Mouse (Mus musculus) intestine, postnatal 0 days (tissue): ENCODE results near the gene Tpp1. TPM values are rescaled to one million over a fixed set of nuclear protein-coding genes. Genes with fewer than 3 reads are reported as not detected.

Experiments used
- ATAC-seq: fragments of 200-750 bp; cut with Nextera tagmentation; 2 replicates; pipeline ENCODE4 v1.8.0; 2017; ENCODE audit warnings: mild to moderate bottlenecking, moderate TSS enrichment, moderate library complexity
- H3K27ac ChIP-seq: fragments of 300-500 bp; sonication (generic); 2 replicates; pipeline ENCODE4 v1.5.1; 2014; ENCODE audit warnings: mild to moderate bottlenecking, low read depth, low read length, moderate library complexity
- H3K27me3 ChIP-seq: fragments of 300-500 bp; sonication (generic); replicated peaks from 2 replicates; pipeline ENCODE4 v1.6.1; 2014; ENCODE audit warnings: low read length, mixed read lengths; ENCODE audit not compliant: control insufficient read depth, insufficient read depth
- H3K36me3 ChIP-seq: fragments of 300-500 bp; sonication (generic); 2 replicates; pipeline ENCODE4 v1.6.1; 2014; ENCODE audit warnings: mild to moderate bottlenecking, moderate library complexity; ENCODE audit not compliant: control insufficient read depth, insufficient read depth
- H3K4me1 ChIP-seq: fragments of 300-500 bp; sonication (generic); replicated peaks from 2 replicates; pipeline ENCODE4 v1.6.1; 2014; ENCODE audit warnings: antibody characterized with exemption, low read length, mixed read lengths; ENCODE audit not compliant: control insufficient read depth, insufficient read depth
- H3K4me2 ChIP-seq: fragments of 300-500 bp; sonication (generic); replicated peaks from 2 replicates; pipeline ENCODE4 v1.6.1; 2014; ENCODE audit warnings: low read depth, mild to moderate bottlenecking, moderate library complexity
- H3K4me3 ChIP-seq: fragments of 300-500 bp; sonication (generic); 2 replicates; pipeline ENCODE4 v1.5.1; 2014; ENCODE audit warnings: low read depth, low read length
- H3K9ac ChIP-seq: fragments of 300-500 bp; sonication (generic); 2 replicates; pipeline ENCODE4 v1.6.1; 2014; ENCODE audit warnings: mild to moderate bottlenecking, low read depth, low read length
- H3K9me3 ChIP-seq: fragments of 300-500 bp; sonication (generic); 2 replicates; pipeline ENCODE4 v1.6.1; 2016; ENCODE audit warnings: mixed run types; ENCODE audit not compliant: control insufficient read depth
- CTCF ChIP-seq: sonication (generic); IDR thresholded peaks from 2 replicates; pipeline ENCODE4 v1.5.1; 2016; ENCODE audit warnings: low read depth, mild to moderate bottlenecking, control low read depth, antibody characterized with exemption, moderate library complexity
- WGBS: fragments of 180-500 bp; shearing (Covaris S2); extraction: QIAGEN DNeasy Blood & Tissue Kit; methylation state at CpG from one replicate; pipeline ENCODE4 v1.1.7; 2014; 5-methylcytosine and 5-hydroxymethylcytosine counted together
- polyA plus RNA-seq: library from polyadenylated mRNA; unstranded; fragments of >200 nt; fragmentation: Nextera tagmentation; extraction: Ambion mirVana; gene quantifications from 2 replicates; pipeline ENCODE4 v1.2.1, GENCODE M21; 2015

The Tpp1 gene
- polyA plus RNA-seq, 1 experiment from 2014 or later, result 176 TPM

DNA sequence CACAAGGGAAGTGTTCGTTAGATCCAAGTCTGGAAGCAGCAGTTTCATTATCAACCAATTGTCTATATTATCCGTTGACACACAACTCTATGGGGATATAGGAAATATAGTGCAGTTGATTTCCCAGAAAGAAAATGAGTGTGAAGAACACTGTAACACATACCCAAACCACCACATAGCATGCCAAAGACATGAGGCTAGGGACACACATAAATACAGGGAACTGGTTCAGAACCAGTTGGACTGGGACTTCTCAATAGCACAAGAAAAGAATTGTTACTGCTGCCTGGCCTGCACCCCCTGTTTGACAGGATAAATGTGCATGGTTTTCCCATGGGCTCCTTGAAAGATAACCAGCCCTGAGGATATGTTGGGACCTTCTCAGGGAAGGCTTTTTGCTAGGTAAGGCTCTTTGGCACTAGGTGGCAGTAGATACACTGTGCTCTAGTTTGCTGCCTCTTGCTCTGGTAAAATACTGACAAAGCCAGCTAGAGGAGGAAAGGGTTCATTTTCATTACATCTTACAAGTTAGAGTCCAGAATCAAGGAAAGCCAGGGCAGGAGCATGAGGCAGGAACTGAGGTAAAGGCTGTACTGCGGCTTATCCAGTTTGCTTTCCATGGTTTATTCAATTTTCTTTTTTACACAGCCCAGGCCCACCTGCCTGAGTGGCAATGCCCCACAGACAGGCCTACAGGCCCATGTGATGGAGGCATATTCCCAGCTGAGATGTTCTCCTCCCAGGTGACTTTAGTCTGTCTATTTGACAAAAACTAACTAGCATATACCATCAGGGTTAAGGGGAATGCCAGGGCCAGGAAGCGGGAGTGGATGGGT lies 25.7 kb downstream of the Tpp1 start:
- Histone ChIP-seq H3K9ac (no peak overlapping the region), H3K36me3 (peaks cover 17% of the 10 kb centered on the region; the same call in 1 of the 2 replicates), H3K27ac (no peak overlapping the region), H3K9me3 (no peaks in the 10 kb centered on the region), H3K4me1 (no peaks in the 10 kb centered on the region), H3K27me3 (no peaks in the 10 kb centered on the region), H3K4me2 (no peak overlapping the region), H3K4me3 (no peak overlapping the region)
- TF ChIP-seq CTCF, result peak; percentile 94
- peak; percentile 73; the same call in 1 of the 2 replicates for ATAC-seq
- 80% methylated on average over 4 of the region's 4 CpGs for WGBS

GRCm38 (mm10) chr7:105721916-105722315 lies 30.1 kb downstream of the Tpp1 start:
- TF ChIP-seq CTCF, result no peak
- 62% methylated on average over 2 of the region's 2 CpGs for WGBS
- Histone ChIP-seq H3K9me3 (no peaks in the 10 kb centered on the region), H3K4me3 (no peak overlapping the region), H3K4me1 (no peaks in the 10 kb centered on the region), H3K36me3 (no peaks in the 10 kb centered on the region), H3K27ac (no peak overlapping the region), H3K27me3 (no peaks in the 10 kb centered on the region), H3K4me2 (no peak overlapping the region), H3K9ac (no peak overlapping the region)
- no peak for ATAC-seq

- H3K27ac ChIP-seq, result no peak overlapping the region
- no peak overlapping the region for H3K4me2 ChIP-seq
- H3K9ac ChIP-seq, result no peak overlapping the region
- no peaks in the 10 kb centered on the region for H3K36me3 ChIP-seq
- ATAC-seq, result no peak
- H3K4me1 ChIP-seq, result no peaks in the 10 kb centered on the region
- WGBS, result 69% methylated on average over 3 of the region's 3 CpGs
- no peak overlapping the region for H3K4me3 ChIP-seq
- H3K27me3 ChIP-seq, result no peaks in the 10 kb centered on the region
- peak; percentile 32; the same call in 1 of the 2 replicates for TF ChIP-seq CTCF
- H3K9me3 ChIP-seq, result no peaks in the 10 kb centered on the region
These were observed 36.7 kb downstream of the Tpp1 start for GRCm38 (mm10) chr7:105715366-105715765.

DNA sequence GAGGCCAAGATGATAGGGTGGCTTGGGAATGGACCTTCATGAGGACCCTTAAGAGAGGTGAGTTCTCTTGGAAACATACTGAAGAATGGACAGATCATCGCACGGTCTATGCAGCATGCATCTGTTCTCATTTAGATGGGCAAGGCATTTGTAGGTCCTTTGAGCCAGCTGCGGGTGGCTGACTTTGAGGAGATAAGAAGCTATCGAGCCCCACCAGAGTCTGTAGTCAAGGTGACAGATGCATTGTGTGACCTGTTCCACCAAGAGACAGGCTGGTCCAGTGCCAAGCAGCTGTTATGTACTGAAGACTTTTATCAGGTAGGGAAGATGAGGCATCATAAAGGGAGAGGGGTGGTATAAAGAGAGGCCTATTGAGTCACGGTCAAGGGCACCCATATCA lies 43.3 kb downstream of the Tpp1 start:
- Histone ChIP-seq H3K9me3 (no peaks in the 10 kb centered on the region), H3K9ac (no peak overlapping the region), H3K27me3 (no peaks in the 10 kb centered on the region), H3K36me3 (no peaks in the 10 kb centered on the region), H3K4me3 (no peak overlapping the region), H3K27ac (no peak overlapping the region), H3K4me2 (no peak overlapping the region), H3K4me1 (no peaks in the 10 kb centered on the region)
- TF ChIP-seq CTCF, result no peak
- 88% methylated on average over 5 of the region's 5 CpGs for WGBS
- no peak for ATAC-seq

DNA sequence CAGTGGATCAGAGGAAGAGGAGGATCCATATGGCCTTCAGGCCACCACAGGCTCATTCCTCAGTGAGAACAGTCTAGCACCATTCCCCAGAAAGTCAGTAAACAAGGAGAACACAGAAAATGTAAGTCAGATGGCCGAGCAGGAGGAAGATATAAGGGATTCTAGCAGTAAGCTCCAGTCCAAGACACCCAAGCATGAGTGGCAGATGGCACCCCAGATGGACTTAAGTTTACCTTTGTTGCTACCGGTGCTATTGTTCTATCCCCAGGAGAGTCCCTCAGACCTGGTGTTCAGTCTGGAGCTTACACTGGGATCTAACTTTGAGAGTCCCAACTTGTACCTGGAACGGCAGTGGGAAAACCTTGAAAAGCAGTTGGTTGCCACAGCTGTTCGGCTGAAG lies 48.2 kb downstream of the Tpp1 start:
- no peaks in the 10 kb centered on the region for H3K27me3 ChIP-seq
- no peaks in the 10 kb centered on the region for H3K4me1 ChIP-seq
- H3K36me3 ChIP-seq, result no peaks in the 10 kb centered on the region
- no peak overlapping the region for H3K9ac ChIP-seq
- H3K27ac ChIP-seq, result no peak overlapping the region
- H3K9me3 ChIP-seq, result no peaks in the 10 kb centered on the region
- no peak overlapping the region for H3K4me2 ChIP-seq
- no peak for ATAC-seq
- no peak for TF ChIP-seq CTCF
- WGBS, result 85% methylated on average over 4 of the region's 4 CpGs
- H3K4me3 ChIP-seq, result no peak overlapping the region

- Histone ChIP-seq H3K4me1 (no peaks in the 10 kb centered on the region), H3K4me2 (no peak overlapping the region), H3K27me3 (no peaks in the 10 kb centered on the region), H3K4me3 (no peak overlapping the region), H3K9me3 (no peaks in the 10 kb centered on the region), H3K36me3 (no peaks in the 10 kb centered on the region), H3K9ac (no peak overlapping the region), H3K27ac (no peak overlapping the region)
- no peak for TF ChIP-seq CTCF
- ATAC-seq, result no peak
- 90% methylated on average over 16 of the region's 16 CpGs for WGBS
These were observed 48.9 kb downstream of the Tpp1 start for GRCm38 (mm10) chr7:105703184-105703583.

Other genes with a start within 250 kb of the Tpp1 start
- gene Smpd1, start 197.9 kb downstream of the Tpp1 start, polyA plus RNA-seq, result 22.4 and 25.4 TPM in 2 replicates
- 13.5 and 14.0 TPM in 2 replicates for gene Apbb1, start 170.6 kb downstream of the Tpp1 start, polyA plus RNA-seq
- 0.68 and 1.1 TPM in 2 replicates for gene Hpx, start 152.1 kb downstream of the Tpp1 start, polyA plus RNA-seq
- 7.4 and 9.0 TPM in 2 replicates for gene Trim3, start 118.7 kb downstream of the Tpp1 start, polyA plus RNA-seq
- gene Timm10b, start 112.2 kb downstream of the Tpp1 start, polyA plus RNA-seq, result 177 and 181 TPM in 2 replicates
- gene Arfip2, start 111.8 kb downstream of the Tpp1 start, polyA plus RNA-seq, result 39.9 and 41.9 TPM in 2 replicates
- 28.3 and 46.4 TPM in 2 replicates for gene Gm45799, start 111.7 kb downstream of the Tpp1 start, polyA plus RNA-seq
- 0.09 and 0.51 TPM in 2 replicates for gene Dnhd1, start 101.4 kb downstream of the Tpp1 start, polyA plus RNA-seq
- gene Ilk, start 15.6 kb downstream of the Tpp1 start, polyA plus RNA-seq, result 173 and 178 TPM in 2 replicates
- gene Rrp8, start 14.8 kb downstream of the Tpp1 start, polyA plus RNA-seq, result 12.7 and 15.0 TPM in 2 replicates
- 164 and 168 TPM in 2 replicates for gene Taf10, start 7.9 kb downstream of the Tpp1 start, polyA plus RNA-seq
- gene Dchs1, start 35.4 kb upstream of the Tpp1 start, polyA plus RNA-seq, result 2.2 and 2.4 TPM in 2 replicates
- 255 and 275 TPM in 2 replicates for gene Mrpl17, start 58.9 kb upstream of the Tpp1 start, polyA plus RNA-seq
- gene Gm4070, start 201.7 kb upstream of the Tpp1 start, polyA plus RNA-seq, result 0.53 and 1.3 TPM in 2 replicates